Mouse (Mus musculus) midbrain, embryonic 16.5 days (tissue): ENCODE measurements around the gene Fam178b. TPM values are rescaled to one million over a fixed set of nuclear protein-coding genes. Genes with fewer than 3 reads are reported as not detected.

ENCODE experiments used
- ATAC-seq: fragments of 200-750 bp; cut with Nextera tagmentation; 2 replicates; pipeline ENCODE4 v1.8.0; 2017; ENCODE audit warnings: moderate TSS enrichment
- H3K27ac ChIP-seq: fragments of 300-500 bp; sonication (generic); 2 replicates; pipeline ENCODE4 v1.5.1; 2014; ENCODE audit warnings: mild to moderate bottlenecking, low read length, mixed read lengths
- H3K27me3 ChIP-seq: fragments of 300-500 bp; sonication (generic); 2 replicates; pipeline ENCODE4 v1.6.1; 2014; ENCODE audit warnings: low read depth, low read length, mixed read lengths; ENCODE audit not compliant: control insufficient read depth, insufficient read depth
- H3K36me3 ChIP-seq: fragments of 300-500 bp; sonication (generic); 2 replicates; pipeline ENCODE4 v1.6.1; 2014; ENCODE audit warnings: mild to moderate bottlenecking, low read length, moderate library complexity, mixed read lengths; ENCODE audit not compliant: control insufficient read depth, insufficient read depth
- H3K4me1 ChIP-seq: fragments of 300-500 bp; sonication (generic); 2 replicates; pipeline ENCODE4 v1.6.1; 2014; ENCODE audit warnings: mild to moderate bottlenecking, low read length, mixed read lengths; ENCODE audit not compliant: control insufficient read depth, insufficient read depth
- H3K4me2 ChIP-seq: fragments of 300-500 bp; sonication (generic); 2 replicates; pipeline ENCODE4 v1.6.1; 2014; ENCODE audit warnings: mild to moderate bottlenecking, low read length, mixed read lengths
- H3K4me3 ChIP-seq: fragments of 300-500 bp; sonication (generic); 2 replicates; pipeline ENCODE4 v1.5.1; 2014; ENCODE audit warnings: low read depth, mild to moderate bottlenecking, low read length, moderate library complexity, mixed read lengths
- H3K9ac ChIP-seq: fragments of 300-500 bp; sonication (generic); 2 replicates; pipeline ENCODE4 v1.6.1; 2014; ENCODE audit warnings: low read depth, low read length, mixed read lengths
- H3K9me3 ChIP-seq: fragments of 300-500 bp; sonication (generic); replicated peaks from 2 replicates; pipeline ENCODE4 v1.6.1; 2014; ENCODE audit warnings: mild to moderate bottlenecking, low read length, mixed read lengths; ENCODE audit not compliant: control insufficient read depth, poor library complexity, severe bottlenecking
- WGBS: fragments of 180-500 bp; shearing (Covaris S2); extraction: QIAGEN DNeasy Blood & Tissue Kit; methylation state at CpG from one replicate; pipeline ENCODE4 v1.1.7; 2014; 5-methylcytosine and 5-hydroxymethylcytosine counted together
- polyA plus RNA-seq: library from polyadenylated mRNA; unstranded; fragments of >200 nt; fragmentation: Nextera tagmentation; extraction: Ambion mirVana; gene quantifications from 2 replicates; pipeline ENCODE4 v1.2.1, GENCODE M21; 2015

The Fam178b gene
- 0.33 TPM in 1 of 2 replicates, not detected in the other for polyA plus RNA-seq

- H3K4me2 ChIP-seq, result no peak within 1 kb of the TSS
- no peaks in the 10 kb centered on the region for H3K9me3 ChIP-seq
- no peaks in the 10 kb centered on the region for H3K27me3 ChIP-seq
- no peaks in the 10 kb centered on the region for H3K36me3 ChIP-seq
- no peak for ATAC-seq
- no peak within 1 kb of the TSS for H3K4me3 ChIP-seq
- H3K9ac ChIP-seq, result no peak within 1 kb of the TSS
- H3K4me1 ChIP-seq, result no peaks in the 10 kb centered on the region
- H3K27ac ChIP-seq, result no peak within 1 kb of the TSS
- 94% methylated on average over 39 of the region's 39 CpGs for WGBS
Measured at GRCm38 (mm10) chr1:36682620-36683355, at the start of gene Fam178b. Gene Fam178b, minus strand, starts transcription at chr1:36683183.

GRCm38 (mm10) chr1:36724057-36724431, 41.1 kb upstream of the Fam178b start:
- H3K4me3 ChIP-seq, result no peak overlapping the region
- H3K27me3 ChIP-seq, result no peaks in the 10 kb centered on the region
- H3K9ac ChIP-seq, result no peak overlapping the region
- no peak for ATAC-seq
- H3K36me3 ChIP-seq, result no peaks in the 10 kb centered on the region
- H3K9me3 ChIP-seq, result no peaks in the 10 kb centered on the region
- H3K27ac ChIP-seq, result no peak overlapping the region
- WGBS, result 67% methylated on average over 4 of the region's 4 CpGs
- H3K4me1 ChIP-seq, result no peaks in the 10 kb centered on the region
- no peak overlapping the region for H3K4me2 ChIP-seq

GRCm38 (mm10) chr1:36723146-36724056, 40.4 kb upstream of the Fam178b start:
- H3K9ac ChIP-seq, result no peak overlapping the region
- H3K27ac ChIP-seq, result no peak overlapping the region
- 76% methylated on average over 16 of the region's 16 CpGs for WGBS
- ATAC-seq, result no peak
- H3K4me2 ChIP-seq, result no peak overlapping the region
- no peak overlapping the region for H3K4me3 ChIP-seq
- H3K27me3 ChIP-seq, result no peaks in the 10 kb centered on the region
- H3K9me3 ChIP-seq, result no peaks in the 10 kb centered on the region
- no peaks in the 10 kb centered on the region for H3K36me3 ChIP-seq
- no peaks in the 10 kb centered on the region for H3K4me1 ChIP-seq

GRCm38 (mm10) chr1:36718786-36719185, 35.8 kb upstream of the Fam178b start:
- Histone ChIP-seq H3K9me3 (no peaks in the 10 kb centered on the region), H3K9ac (no peak overlapping the region), H3K4me3 (no peak overlapping the region), H3K36me3 (no peaks in the 10 kb centered on the region), H3K4me2 (no peak overlapping the region), H3K27ac (no peak overlapping the region), H3K27me3 (no peaks in the 10 kb centered on the region), H3K4me1 (no peaks in the 10 kb centered on the region)
- no peak for ATAC-seq
- WGBS, result 88% methylated on average over 1 of the region's 1 CpGs

GRCm38 (mm10) chr1:36714311-36714710, 31.3 kb upstream of the Fam178b start, which contains the start of gene Actr1b:
Gene Actr1b, minus strand, starts transcription at chr1:36714422.
- ATAC-seq, result no peak
- no peaks in the 10 kb centered on the region for H3K36me3 ChIP-seq
- no peak within 1 kb of the TSS for H3K27ac ChIP-seq
- H3K9me3 ChIP-seq, result no peaks in the 10 kb centered on the region
- H3K27me3 ChIP-seq, result no peaks in the 10 kb centered on the region
- H3K9ac ChIP-seq, result no peak within 1 kb of the TSS
- H3K4me2 ChIP-seq, result no peak within 1 kb of the TSS
- no peaks in the 10 kb centered on the region for H3K4me1 ChIP-seq
- 84% methylated on average over 5 of the region's 5 CpGs for WGBS
- no peak within 1 kb of the TSS for H3K4me3 ChIP-seq

GRCm38 (mm10) chr1:36711104-36711503, 28.1 kb upstream of the Fam178b start:
- WGBS, result 95% methylated on average over 2 of the region's 2 CpGs
- peaks cover 5% of the 10 kb centered on the region; the same call in 1 of the 2 replicates for H3K36me3 ChIP-seq
- no peak overlapping the region for H3K4me2 ChIP-seq
- H3K4me3 ChIP-seq, result no peak overlapping the region
- H3K4me1 ChIP-seq, result peaks cover 15% of the 10 kb centered on the region
- no peak for ATAC-seq
- H3K9me3 ChIP-seq, result no peaks in the 10 kb centered on the region
- no peak overlapping the region for H3K27ac ChIP-seq
- no peaks in the 10 kb centered on the region for H3K27me3 ChIP-seq
- H3K9ac ChIP-seq, result no peak overlapping the region

GRCm38 (mm10) chr1:36709854-36710280, 26.9 kb upstream of the Fam178b start, which contains the start of gene 4933424G06Rik:
Gene 4933424G06Rik, plus strand, starts transcription at chr1:36710149.
- no peaks in the 10 kb centered on the region for H3K9me3 ChIP-seq
- H3K27ac ChIP-seq, result peak within 1 kb of the TSS; percentile 81
- H3K4me1 ChIP-seq, result peaks cover 15% of the 10 kb centered on the region
- under 1% methylated on average over 29 of the region's 29 CpGs for WGBS
- peaks cover 10% of the 10 kb centered on the region for H3K36me3 ChIP-seq
- ATAC-seq, result peak; percentile 98
- H3K4me2 ChIP-seq, result peak within 1 kb of the TSS; percentile 82
- H3K27me3 ChIP-seq, result no peaks in the 10 kb centered on the region
- H3K4me3 ChIP-seq, result peak within 1 kb of the TSS; percentile 85
- peak within 1 kb of the TSS; percentile 89 for H3K9ac ChIP-seq

- Histone ChIP-seq H3K4me1 (peaks cover 15% of the 10 kb centered on the region), H3K27me3 (no peaks in the 10 kb centered on the region), H3K36me3 (peaks cover 13% of the 10 kb centered on the region), H3K4me2 (peak overlapping the region; percentile 82), H3K4me3 (peak overlapping the region; percentile 85), H3K9ac (peak overlapping the region; percentile 89), H3K27ac (peak overlapping the region; percentile 81), H3K9me3 (no peaks in the 10 kb centered on the region)
- peak; percentile 82 for ATAC-seq
- WGBS, result under 1% methylated on average over 33 of the region's 33 CpGs
Measured at GRCm38 (mm10) chr1:36709055-36709853, 26.3 kb upstream of the Fam178b start.
